Mouse (Mus musculus) olfactory bulb, adult 2 months (tissue): ENCODE measurements around the gene Padi4.

Experiments
- CTCF ChIP-seq: fragments of 200-500 bp; IDR thresholded peaks from 2 replicates; pipeline ENCODE4 v1.5.1; 2012; ENCODE audit warnings: low read depth, mild to moderate bottlenecking, low read length, moderate library complexity; ENCODE audit not compliant: insufficient read depth
- POLR2A ChIP-seq: fragments of 200-500 bp; IDR thresholded peaks from 2 replicates; pipeline ENCODE4 v1.6.1; 2012; ENCODE audit warnings: mild to moderate bottlenecking, low read depth, low read length, moderate library complexity; ENCODE audit not compliant: insufficient read depth

- TF ChIP-seq POLR2A (no peak), CTCF (no peak)
Measured at GRCm38 (mm10) chr4:140763158-140763557, 10.9 kb downstream of the Padi4 start.
